Mouse (Mus musculus) cerebellum, postnatal 36 days (tissue): Measurements from ENCODE around the gene Ppfibp2.

ENCODE experiments used
- DNase-seq, 2 experiments: peaks; one replicate each; pipeline ENCODE4 v3.0.0; 2021 to 2022; ENCODE audit warnings: mixed read lengths in 2 of 2

Ppfibp2 gene

GRCm38 (mm10) chr7:107594857-107595402, at the start of gene Ppfibp2:
TSS of gene Ppfibp2 (plus strand) at chr7:107595207.
- peak; percentile 65 to 76 for DNase-seq

DNA sequence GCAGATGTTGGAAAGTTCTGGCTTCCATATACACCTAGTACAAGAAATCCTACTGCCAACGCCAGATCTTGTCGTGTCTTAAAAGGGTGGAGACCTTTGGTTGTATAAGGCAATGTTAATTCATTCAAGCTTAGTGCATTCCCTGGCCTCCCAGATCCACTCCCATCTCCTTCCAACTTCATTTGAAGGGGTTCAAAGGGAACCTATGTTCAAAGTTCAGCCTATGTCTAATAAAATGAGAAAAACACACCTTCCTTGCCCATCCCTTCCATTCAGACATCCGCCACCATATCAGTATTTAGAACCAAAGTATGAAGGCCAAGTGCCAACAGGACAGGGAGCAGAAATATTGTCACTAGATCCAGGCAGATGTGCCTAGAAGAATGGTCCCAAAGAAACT, 47.1 kb upstream of the Ppfibp2 start:
- DNase-seq: no peak

DNA sequence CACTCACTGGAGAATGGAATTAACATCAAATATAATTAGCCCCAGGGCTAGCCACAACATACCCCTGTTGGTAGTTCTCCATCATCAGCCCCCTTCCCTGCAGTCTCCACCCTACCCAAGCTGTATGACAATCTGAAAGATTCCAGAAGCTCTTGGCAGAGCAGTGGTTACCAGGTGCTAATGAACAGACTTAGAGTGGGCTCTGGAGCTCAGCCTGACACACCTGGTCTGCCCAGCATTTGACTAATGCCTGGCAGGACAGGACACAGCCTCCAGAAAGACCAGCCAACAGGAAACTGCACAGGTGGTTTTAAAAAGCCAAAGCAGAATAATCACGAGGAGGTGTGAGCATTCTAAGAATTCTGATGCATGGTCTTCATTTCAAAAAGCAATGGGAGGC, 41.5 kb upstream of the Ppfibp2 start:
- no peak for DNase-seq

- peak; percentile 20 to 59 for DNase-seq
These were observed 39.1 kb upstream of the Ppfibp2 start for GRCm38 (mm10) chr7:107555906-107556305.

DNA sequence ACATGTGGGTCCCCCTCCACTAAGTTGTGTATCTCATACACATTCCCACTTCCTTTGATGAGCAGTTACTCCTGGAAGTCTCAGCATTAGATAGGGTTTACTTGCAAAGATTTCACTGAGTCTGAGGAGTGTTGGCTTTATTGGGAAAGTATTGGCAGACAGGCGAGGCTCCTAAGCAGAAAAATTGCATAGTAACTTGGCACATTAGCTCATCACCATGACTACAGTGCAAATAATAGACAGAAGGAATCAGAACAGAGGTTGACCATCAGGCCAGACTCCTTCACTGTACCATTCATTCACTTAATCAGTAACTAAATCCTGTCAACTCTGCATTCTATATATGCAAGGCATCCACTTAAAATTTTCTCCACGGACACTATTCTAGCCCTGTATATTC, 34.3 kb upstream of the Ppfibp2 start:
- DNase-seq: no peak

- DNase-seq: no peak
These were observed 33.4 kb upstream of the Ppfibp2 start for GRCm38 (mm10) chr7:107561584-107561983.

DNA sequence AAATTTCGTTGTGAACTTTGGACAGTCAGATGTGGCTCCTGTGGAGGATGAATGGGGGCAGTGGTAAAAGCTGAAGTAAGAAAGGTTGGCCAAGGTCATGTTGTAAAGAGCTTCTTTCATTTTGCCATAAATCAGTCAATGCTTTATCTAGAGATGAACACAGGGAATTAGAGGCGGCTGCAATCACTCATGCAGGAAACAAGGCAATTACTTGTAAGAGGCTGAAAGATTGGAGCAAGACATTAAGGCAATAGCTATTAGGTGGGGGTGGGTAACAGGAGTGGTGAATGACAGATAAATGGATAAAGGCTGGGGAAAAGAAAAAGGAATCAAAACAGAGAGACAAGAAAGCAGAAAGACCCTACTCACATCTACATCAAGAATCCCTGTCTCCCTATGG, 31.3 kb upstream of the Ppfibp2 start:
- DNase-seq: no peak

GRCm38 (mm10) chr7:107567261-107567671, 27.7 kb upstream of the Ppfibp2 start, which contains the start of gene Olfml1:
TSS of gene Olfml1 (plus strand) at chr7:107567446.
- DNase-seq: no peak

- DNase-seq: no peak
These were observed 27.3 kb upstream of the Ppfibp2 start for GRCm38 (mm10) chr7:107567674-107568073.

DNA sequence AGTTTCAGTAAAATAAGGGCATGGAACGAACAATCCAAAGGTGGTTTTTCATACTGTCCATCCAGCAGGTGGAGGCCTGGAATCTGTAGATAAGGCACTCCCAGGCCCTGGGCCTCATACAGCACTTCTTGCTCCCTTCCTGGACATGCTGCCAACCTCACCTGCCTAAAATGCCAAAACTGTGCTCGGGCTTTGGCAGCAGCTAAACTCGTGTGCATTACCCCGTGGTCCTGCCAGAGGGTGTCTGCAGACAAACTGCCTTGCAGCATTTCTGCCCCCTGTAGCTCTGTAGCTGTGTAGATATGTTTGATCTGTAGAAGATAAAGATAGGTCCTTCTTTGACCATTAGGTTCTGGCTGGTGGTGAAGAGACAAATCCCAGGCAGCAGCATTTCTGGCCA, 26.0 kb upstream of the Ppfibp2 start:
- DNase-seq: peak; percentile 21 to 34

- DNase-seq: no peak
These were observed 21.2 kb upstream of the Ppfibp2 start for GRCm38 (mm10) chr7:107573856-107574255.

- no peak for DNase-seq
These were observed 20.7 kb upstream of the Ppfibp2 start for GRCm38 (mm10) chr7:107574276-107574675.

DNA sequence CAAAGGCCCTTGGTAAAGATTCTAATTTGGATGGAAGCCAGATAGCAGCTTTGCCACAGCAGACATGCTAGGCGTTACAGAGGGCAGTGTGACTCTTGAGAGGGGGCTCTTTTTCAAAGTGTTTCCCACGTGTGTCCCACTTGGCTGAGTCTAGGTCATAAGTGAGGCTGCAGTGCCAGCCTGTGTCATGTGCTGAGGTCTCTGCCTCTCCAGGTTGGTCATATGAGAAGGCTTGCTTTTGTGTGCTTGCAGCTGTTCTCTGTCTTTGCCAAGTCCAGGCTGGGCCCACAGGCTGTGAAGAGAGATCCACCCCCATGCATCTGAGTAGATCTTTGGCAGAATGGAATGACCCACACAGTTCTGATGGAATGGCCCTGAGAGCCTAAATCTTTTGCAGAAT, 2.4 kb upstream of the Ppfibp2 start:
- no peak for DNase-seq

GRCm38 (mm10) chr7:107593904-107594303, 1.1 kb upstream of the Ppfibp2 start:
- DNase-seq: no peak

DNA sequence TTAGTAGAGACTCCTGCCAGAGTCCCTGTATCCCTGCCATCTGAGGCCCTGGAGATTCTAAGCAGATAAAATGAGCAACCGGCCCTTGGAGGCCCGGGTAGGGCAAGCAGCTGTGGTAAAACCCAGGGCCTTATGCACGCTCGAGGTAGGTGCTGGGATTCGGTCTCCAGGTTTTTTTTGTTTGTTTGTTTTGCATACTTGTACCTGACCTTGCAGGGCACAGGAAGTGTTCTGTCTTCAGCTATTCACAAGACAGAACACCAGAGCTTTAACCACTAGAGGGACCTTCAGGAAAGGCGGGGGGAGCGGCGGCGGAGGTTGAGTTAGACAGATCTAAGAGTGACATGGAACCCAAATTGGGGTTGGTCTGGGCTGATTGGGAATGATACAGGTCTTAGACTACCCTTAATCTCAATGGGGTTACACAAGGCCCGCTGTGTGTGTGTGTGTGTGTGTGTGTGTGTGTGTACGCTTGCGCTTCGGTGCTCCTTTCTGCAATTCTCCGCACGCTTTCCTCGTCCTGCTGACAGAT, 616 bp upstream of the Ppfibp2 start:
- DNase-seq: peak; percentile 34 to 37

- DNase-seq: no peak
These were observed 419 bp downstream of the Ppfibp2 start for GRCm38 (mm10) chr7:107595426-107595825.

- no peak for DNase-seq
These were observed 1.7 kb downstream of the Ppfibp2 start for GRCm38 (mm10) chr7:107596753-107597152.

- DNase-seq: no peak
These were observed 2.9 kb downstream of the Ppfibp2 start for GRCm38 (mm10) chr7:107597956-107598355.

- DNase-seq: no peak
These were observed 5.6 kb downstream of the Ppfibp2 start for GRCm38 (mm10) chr7:107600651-107601050.

DNA sequence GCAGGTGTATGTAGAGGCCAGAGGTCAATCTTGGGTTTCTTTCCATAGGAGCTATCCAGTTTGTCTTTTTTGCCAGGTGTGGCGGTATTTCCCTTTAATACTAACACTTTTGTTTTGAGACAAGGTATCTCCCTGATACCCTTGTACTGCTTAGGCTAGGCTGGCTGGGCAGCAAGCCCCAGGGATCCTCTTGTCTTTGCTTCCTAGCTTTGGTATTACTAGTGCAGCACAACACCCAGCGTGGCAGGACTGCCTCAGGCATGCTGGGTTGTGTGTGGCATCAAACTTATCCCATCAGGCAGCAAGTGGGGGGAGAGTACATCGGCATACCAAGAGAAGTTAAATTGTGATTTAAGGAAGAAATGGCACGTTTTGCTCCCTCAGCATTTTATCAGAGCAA, 7.5 kb downstream of the Ppfibp2 start:
- DNase-seq: no peak

DNA sequence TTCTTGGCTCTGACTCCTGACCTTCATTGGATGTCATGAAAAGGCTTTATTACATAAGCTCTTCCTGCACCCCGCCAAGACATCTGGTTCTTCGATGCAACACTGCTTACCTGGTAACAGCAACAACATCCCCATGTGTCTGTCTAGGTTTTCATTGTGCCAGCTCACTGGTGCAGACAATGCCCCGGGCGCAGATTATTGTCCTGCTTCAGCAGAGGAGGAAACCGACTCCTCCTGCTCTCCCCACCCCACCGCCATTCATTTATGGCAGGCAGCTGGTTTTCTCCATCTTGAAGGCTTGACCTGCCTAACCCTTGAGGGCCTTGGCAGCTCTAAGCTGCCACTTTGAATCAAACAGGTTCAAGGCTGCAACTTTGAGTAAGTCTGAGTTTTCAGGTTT, 7.9 kb downstream of the Ppfibp2 start:
- no peak for DNase-seq

DNA sequence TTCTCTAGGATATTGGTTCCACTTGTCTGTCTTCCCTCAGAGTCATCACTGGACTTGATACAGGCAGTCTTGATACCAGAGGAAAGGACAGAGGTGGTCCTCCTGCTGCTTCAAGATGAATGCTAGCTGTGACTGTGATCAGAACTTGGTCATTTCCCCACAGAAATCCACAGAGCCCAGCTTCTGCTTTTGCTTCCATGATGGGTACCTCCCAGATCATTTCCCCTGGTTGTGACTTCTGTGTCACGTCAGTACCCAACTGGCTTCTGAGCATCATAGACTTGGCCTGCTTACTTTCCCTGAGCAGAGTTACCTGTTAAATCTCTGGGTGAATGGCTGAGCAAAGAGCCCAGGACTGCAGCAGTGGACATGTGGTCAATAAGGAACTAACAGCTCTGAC, 12.8 kb downstream of the Ppfibp2 start:
- no peak for DNase-seq

- DNase-seq: no peak
These were observed 14.7 kb downstream of the Ppfibp2 start for GRCm38 (mm10) chr7:107609622-107610255.

GRCm38 (mm10) chr7:107610880-107611279, 15.9 kb downstream of the Ppfibp2 start:
- no peak for DNase-seq
